Mouse (Mus musculus): ENCODE measurements at regions not wholly inside any gene's neighbourhood (a gene's known extent, or its start where the extent isn't known, plus 50 kb on each side); places are given as distances from the start of the nearest gene placed in this dataset.

DNA sequence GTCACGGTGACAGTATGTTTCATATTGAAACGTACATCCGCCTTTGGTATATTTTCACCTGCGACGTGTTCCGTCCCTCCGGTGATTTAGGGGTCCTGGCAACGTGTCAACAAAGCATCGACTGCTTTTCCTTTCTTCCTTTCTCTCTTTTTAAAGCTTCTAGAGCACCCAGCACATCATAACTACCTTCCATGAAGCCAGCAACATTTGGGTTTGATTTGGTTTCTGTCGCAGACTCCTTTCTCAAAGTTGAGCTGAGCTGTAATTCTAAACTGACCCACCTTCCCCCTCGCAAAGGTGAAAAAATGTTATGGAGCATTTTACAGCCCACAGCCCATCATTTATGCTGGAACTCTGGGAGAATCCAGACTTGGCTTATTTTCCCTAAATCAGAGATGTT lies 1605.4 kb upstream of the Gulo start:
- TF ChIP-seq CTCF (IDR thresholded peaks at IDR 0.05; ENCODE audit: low read depth, low read length) (no peak), POLR2A (IDR thresholded peaks at IDR 0.05; ENCODE audit: borderline replicate concordance, low read depth, low read length) (no peak)

Measured in bone marrow macrophage, adult 2 months (primary cell).